Comparison of ENCODE assay signal across 19 mouse cellular contexts in the genomic region with DNA sequence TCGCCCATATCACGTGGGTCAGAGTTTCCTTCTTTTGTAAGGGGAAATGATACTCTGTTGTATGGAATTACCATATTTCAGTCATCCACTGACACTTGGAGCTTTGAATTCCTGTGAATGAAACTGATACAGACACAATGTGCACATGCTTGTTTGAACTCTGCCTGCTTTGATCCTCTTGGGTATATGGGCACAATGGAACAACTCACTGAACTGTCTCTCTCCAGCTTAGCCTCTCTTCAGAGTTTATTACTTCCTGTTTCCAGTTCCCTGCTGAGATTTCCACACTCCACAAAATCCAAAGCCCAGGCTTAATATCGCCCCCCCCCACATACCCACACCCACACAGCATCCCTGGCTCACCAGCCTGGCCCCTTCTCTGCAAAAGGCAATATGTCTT.
"Had no signal": no experiment of that assay in that cellular context is flagged by ENCODE, and none has a peak within 500 bp of the region (broad histone marks: within the 10 kb centered on the region; RNA-seq: fewer than 3 reads in every experiment).

No protein-coding gene starts in this region.

- H3K36me3 ChIP-seq: lung, embryonic 15.5 days; neural tube, embryonic 12.5 days; neural tube, embryonic 15.5 days had no signal

- DNase-seq: kidney, adult 2 months; kidney, postnatal 14 days; kidney, postnatal 4 days; left cerebral cortex, postnatal 4 days; liver; lung, adult 18-20 months; lung, postnatal 10 days; lung, postnatal 36 days; thymus, adult 2 months; thymus, postnatal 14 days; thymus, postnatal 4 days had no signal

- H3K9ac ChIP-seq: kidney, embryonic 15.5 days; liver, embryonic 12.5 days; liver, embryonic 15.5 days; lung, embryonic 15.5 days; neural tube, embryonic 12.5 days; neural tube, embryonic 15.5 days had no signal

- H3K4me2 ChIP-seq: kidney, embryonic 15.5 days; liver, embryonic 12.5 days; liver, embryonic 15.5 days; lung, embryonic 15.5 days; neural tube, embryonic 12.5 days; neural tube, embryonic 15.5 days had no signal

- H3K27ac ChIP-seq: kidney, embryonic 15.5 days; liver, embryonic 12.5 days; liver, embryonic 15.5 days; lung, embryonic 15.5 days; neural tube, embryonic 12.5 days; neural tube, embryonic 15.5 days; stomach, postnatal 0 days had no signal

- ATAC-seq: intestine, postnatal 0 days; liver, embryonic 12.5 days had no signal

- H3K27me3 ChIP-seq: kidney, embryonic 15.5 days; liver, embryonic 12.5 days; liver, embryonic 15.5 days; lung, embryonic 15.5 days; neural tube, embryonic 12.5 days; neural tube, embryonic 15.5 days had no signal

- H3K9me3 ChIP-seq: liver, embryonic 15.5 days; lung, embryonic 15.5 days; neural tube, embryonic 15.5 days had no signal

- H3K4me3 ChIP-seq: kidney, embryonic 15.5 days; liver, embryonic 12.5 days; liver, embryonic 15.5 days; lung, embryonic 15.5 days; neural tube, embryonic 12.5 days; neural tube, embryonic 15.5 days had no signal
